Mouse (Mus musculus) hindbrain, embryonic 13.5 days (tissue): ENCODE data around the gene Sptbn2. TPM values are rescaled to one million over a fixed set of nuclear protein-coding genes. Genes with fewer than 3 reads are reported as not detected.

Experiments used
- ATAC-seq: fragments of 200-750 bp; cut with Nextera tagmentation; 2 replicates; pipeline ENCODE4 v1.8.0; 2017; ENCODE audit warnings: moderate TSS enrichment; ENCODE audit not compliant: low FRiP score
- H3K27ac ChIP-seq: fragments of 300-500 bp; sonication (generic); 2 replicates; pipeline ENCODE4 v1.5.1; 2015; ENCODE audit warnings: inconsistent platforms, mild to moderate bottlenecking, moderate library complexity
- H3K27me3 ChIP-seq: fragments of 300-500 bp; sonication (generic); 2 replicates; pipeline ENCODE4 v1.6.1; 2015; ENCODE audit warnings: mild to moderate bottlenecking, inconsistent platforms
- H3K36me3 ChIP-seq: fragments of 300-500 bp; sonication (generic); 2 replicates; pipeline ENCODE4 v1.6.1; 2015; ENCODE audit warnings: mild to moderate bottlenecking, inconsistent platforms
- H3K4me1 ChIP-seq: fragments of 300-500 bp; sonication (generic); replicated peaks from 2 replicates; pipeline ENCODE4 v1.6.1; 2015; ENCODE audit warnings: inconsistent platforms
- H3K4me2 ChIP-seq: fragments of 300-500 bp; sonication (generic); 2 replicates; pipeline ENCODE4 v1.6.1; 2015; ENCODE audit warnings: inconsistent platforms, mild to moderate bottlenecking, moderate library complexity
- H3K4me3 ChIP-seq: fragments of 300-500 bp; sonication (generic); 2 replicates; pipeline ENCODE4 v1.5.1; 2015; ENCODE audit warnings: mild to moderate bottlenecking, inconsistent platforms
- H3K9ac ChIP-seq: fragments of 300-500 bp; sonication (generic); 2 replicates; pipeline ENCODE4 v1.6.1; 2015; ENCODE audit warnings: mild to moderate bottlenecking, inconsistent platforms
- H3K9me3 ChIP-seq: fragments of 300-500 bp; sonication (generic); 2 replicates; pipeline ENCODE4 v1.6.1; 2016; ENCODE audit warnings: inconsistent platforms
- WGBS: fragments of 180-500 bp; shearing (Covaris S2); methylation state at CpG from one replicate; pipeline ENCODE4 v1.1.7; 2015; 5-methylcytosine and 5-hydroxymethylcytosine counted together
- polyA plus RNA-seq: library from polyadenylated mRNA; unstranded; fragments of >200 nt; fragmentation: Nextera tagmentation; extraction: Ambion mirVana; gene quantifications from 2 replicates; pipeline ENCODE4 v1.2.1, GENCODE M21; 2015

Sptbn2 gene
- polyA plus RNA-seq, 1 experiment from 2014 or later, result 30.0 TPM

GRCm38 (mm10) chr19:4711601-4712155, 711 bp downstream of the Sptbn2 start:
- WGBS, result 2% methylated on average over 36 of the region's 65 CpGs

DNA sequence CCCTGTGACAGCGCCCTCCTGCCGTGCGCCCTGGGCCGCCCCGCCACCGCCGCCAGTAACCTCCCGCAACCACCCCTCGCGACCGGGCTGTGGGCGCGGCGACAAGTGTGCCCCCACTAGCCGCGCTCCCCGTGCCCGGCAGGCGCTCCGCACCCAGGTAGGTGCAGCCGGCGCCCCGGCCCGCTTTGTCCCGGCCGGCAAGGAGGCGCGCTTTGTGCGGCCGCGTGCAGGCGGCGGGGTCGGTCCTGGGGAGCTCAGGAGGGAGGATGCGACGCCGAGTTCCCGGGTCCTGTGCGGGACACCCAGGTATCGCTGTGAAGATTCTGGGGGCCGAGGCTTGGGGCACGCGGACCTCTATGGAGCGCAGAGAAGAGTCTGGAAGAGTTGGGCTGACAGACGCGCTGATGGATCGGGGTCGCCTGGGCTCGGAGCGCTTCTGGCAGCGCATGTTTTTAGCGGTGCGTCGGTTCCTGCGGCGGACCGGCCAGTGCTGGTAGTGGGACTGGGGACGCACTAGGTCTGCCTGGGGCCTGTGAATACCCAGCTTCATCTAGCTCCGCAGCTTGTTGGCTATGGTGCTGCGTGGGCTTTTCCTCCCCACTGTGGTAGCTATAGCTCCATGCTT, 1.3 kb downstream of the Sptbn2 start:
- Histone ChIP-seq H3K9ac (peak overlapping the region; percentile 96), H3K4me1 (peaks cover 33% of the 10 kb centered on the region), H3K4me3 (peak overlapping the region; percentile 82), H3K9me3 (no peaks in the 10 kb centered on the region), H3K4me2 (peak overlapping the region; percentile 63), H3K27ac (peak overlapping the region; percentile 98), H3K27me3 (no peaks in the 10 kb centered on the region), H3K36me3 (0 out of 2 replicates have a peak, but pooled peaks cover 2% of the 10 kb centered on the region)
- WGBS, result under 1% methylated on average over 56 of the region's 60 CpGs
- ATAC-seq, result peak; percentile 58

More at GRCm38 (mm10) chr19:4711601-4712155, 711 bp downstream of the Sptbn2 start:
- Histone ChIP-seq H3K9ac (peak overlapping the region; percentile 96), H3K9me3 (no peaks in the 10 kb centered on the region), H3K4me2 (peak overlapping the region; percentile 63), H3K4me3 (peak overlapping the region; percentile 82), H3K36me3 (no peaks in the 10 kb centered on the region), H3K27ac (peak overlapping the region; percentile 98), H3K27me3 (no peaks in the 10 kb centered on the region), H3K4me1 (peaks cover 33% of the 10 kb centered on the region)
- ATAC-seq, result peak; percentile 70

GRCm38 (mm10) chr19:4712781-4713526, 2.0 kb downstream of the Sptbn2 start:
- peak overlapping the region; percentile 63 for H3K4me2 ChIP-seq
- peak; percentile 11; the same call in 1 of the 2 replicates for ATAC-seq
- 24% methylated on average over 13 of the region's 13 CpGs for WGBS
- 0 out of 2 replicates have a peak, but pooled peaks cover 2% of the 10 kb centered on the region for H3K36me3 ChIP-seq
- no peaks in the 10 kb centered on the region for H3K27me3 ChIP-seq
- peak overlapping the region; percentile 98 for H3K27ac ChIP-seq
- H3K9me3 ChIP-seq, result no peaks in the 10 kb centered on the region
- peak overlapping the region; percentile 96 for H3K9ac ChIP-seq
- peaks cover 33% of the 10 kb centered on the region for H3K4me1 ChIP-seq
- H3K4me3 ChIP-seq, result peak overlapping the region; percentile 82

GRCm38 (mm10) chr19:4713886-4714285, 2.9 kb downstream of the Sptbn2 start:
- peaks cover 41% of the 10 kb centered on the region for H3K4me1 ChIP-seq
- peak overlapping the region; percentile 96 for H3K9ac ChIP-seq
- H3K36me3 ChIP-seq, result 0 out of 2 replicates have a peak, but pooled peaks cover 4% of the 10 kb centered on the region
- peak overlapping the region; percentile 82 for H3K4me3 ChIP-seq
- WGBS, result 35% methylated on average over 3 of the region's 3 CpGs
- H3K9me3 ChIP-seq, result no peaks in the 10 kb centered on the region
- ATAC-seq, result no peak
- H3K27me3 ChIP-seq, result no peaks in the 10 kb centered on the region
- peak overlapping the region; percentile 98 for H3K27ac ChIP-seq
- peak overlapping the region; percentile 63 for H3K4me2 ChIP-seq

- WGBS, result 99% methylated on average over 14 of the region's 14 CpGs
- H3K4me1 ChIP-seq, result peaks cover 53% of the 10 kb centered on the region
- no peak overlapping the region for H3K27ac ChIP-seq
- no peaks in the 10 kb centered on the region for H3K27me3 ChIP-seq
- H3K4me3 ChIP-seq, result no peak overlapping the region
- no peak overlapping the region for H3K9ac ChIP-seq
- H3K4me2 ChIP-seq, result no peak overlapping the region
- H3K9me3 ChIP-seq, result no peaks in the 10 kb centered on the region
- no peak for ATAC-seq
- H3K36me3 ChIP-seq, result peaks cover 33% of the 10 kb centered on the region
These were observed 5.8 kb downstream of the Sptbn2 start for GRCm38 (mm10) chr19:4716756-4717155.

DNA sequence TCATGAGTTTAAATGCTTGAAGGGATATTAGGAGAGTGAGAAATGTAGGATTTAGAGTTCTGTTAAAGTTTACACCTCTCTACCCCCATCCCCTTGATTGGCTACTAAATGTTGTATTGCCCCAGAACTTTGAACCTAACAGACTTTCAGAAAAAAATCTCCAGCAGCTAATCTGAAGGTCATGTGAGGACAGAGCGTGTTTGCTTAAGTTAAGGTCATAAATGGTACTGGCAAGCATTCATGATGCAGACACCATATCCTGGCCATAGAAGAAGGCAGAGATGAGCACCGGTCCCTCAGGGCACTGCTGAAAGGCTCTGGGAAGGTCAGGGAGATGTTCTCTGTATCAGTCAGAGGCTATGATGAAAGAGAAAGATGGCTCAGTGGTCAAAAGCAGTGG, 6.3 kb downstream of the Sptbn2 start:
- Histone ChIP-seq H3K27ac (no peak overlapping the region), H3K4me3 (no peak overlapping the region), H3K27me3 (no peaks in the 10 kb centered on the region), H3K4me1 (peaks cover 53% of the 10 kb centered on the region), H3K4me2 (no peak overlapping the region), H3K9ac (no peak overlapping the region), H3K36me3 (peaks cover 38% of the 10 kb centered on the region), H3K9me3 (no peaks in the 10 kb centered on the region)
- WGBS, result 100% methylated on average over 2 of the region's 2 CpGs
- ATAC-seq, result no peak

DNA sequence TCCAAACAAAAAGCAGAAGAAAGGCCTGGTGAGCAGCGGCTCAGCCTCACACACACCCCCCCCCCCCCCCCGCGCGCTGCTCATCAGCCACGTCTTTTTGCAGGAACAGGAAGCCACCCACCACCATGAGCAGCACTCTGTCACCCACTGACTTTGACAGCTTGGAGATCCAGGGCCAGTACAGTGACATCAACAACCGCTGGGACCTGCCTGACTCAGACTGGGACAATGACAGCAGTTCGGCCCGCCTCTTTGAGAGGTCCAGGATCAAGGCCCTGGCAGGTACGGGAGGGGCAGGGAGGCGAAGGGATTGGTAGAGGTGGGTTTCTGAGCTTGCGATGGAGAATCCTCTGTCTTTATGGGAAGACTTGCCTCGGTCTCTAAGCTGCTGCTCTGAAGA, 7.7 kb downstream of the Sptbn2 start:
- Histone ChIP-seq H3K4me1 (peaks cover 46% of the 10 kb centered on the region), H3K36me3 (peaks cover 43% of the 10 kb centered on the region), H3K9me3 (no peaks in the 10 kb centered on the region), H3K27me3 (no peaks in the 10 kb centered on the region), H3K4me2 (no peak overlapping the region), H3K4me3 (no peak overlapping the region), H3K9ac (no peak overlapping the region), H3K27ac (no peak overlapping the region)
- no peak for ATAC-seq
- 34% methylated on average over 12 of the region's 12 CpGs for WGBS

DNA sequence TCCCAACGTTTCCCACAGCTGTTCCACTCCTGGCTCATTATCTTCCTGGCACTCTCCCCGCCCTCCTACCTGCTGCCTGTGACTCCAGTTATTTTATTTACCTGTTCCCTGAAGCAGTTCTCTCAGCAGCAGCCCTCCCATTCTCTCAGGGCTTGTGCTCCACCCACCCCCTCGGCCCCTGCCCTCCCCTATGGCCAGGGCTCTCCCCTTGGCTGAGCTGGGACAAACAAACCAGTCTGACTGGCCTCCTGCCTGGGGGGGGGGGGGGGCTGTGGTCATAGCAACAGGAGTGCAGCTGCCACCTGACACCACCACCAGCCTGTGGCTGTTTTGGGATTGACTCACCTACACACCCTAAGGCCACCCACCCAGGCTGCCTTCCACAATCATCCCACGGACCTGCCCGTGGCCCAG, 8.4 kb downstream of the Sptbn2 start:
- Histone ChIP-seq H3K9me3 (no peaks in the 10 kb centered on the region), H3K4me2 (no peak overlapping the region), H3K27me3 (no peaks in the 10 kb centered on the region), H3K4me1 (peaks cover 39% of the 10 kb centered on the region), H3K4me3 (no peak overlapping the region), H3K27ac (no peak overlapping the region), H3K36me3 (peaks cover 49% of the 10 kb centered on the region), H3K9ac (no peak overlapping the region)
- 21% methylated on average over 5 of the region's 5 CpGs for WGBS
- no peak for ATAC-seq

DNA sequence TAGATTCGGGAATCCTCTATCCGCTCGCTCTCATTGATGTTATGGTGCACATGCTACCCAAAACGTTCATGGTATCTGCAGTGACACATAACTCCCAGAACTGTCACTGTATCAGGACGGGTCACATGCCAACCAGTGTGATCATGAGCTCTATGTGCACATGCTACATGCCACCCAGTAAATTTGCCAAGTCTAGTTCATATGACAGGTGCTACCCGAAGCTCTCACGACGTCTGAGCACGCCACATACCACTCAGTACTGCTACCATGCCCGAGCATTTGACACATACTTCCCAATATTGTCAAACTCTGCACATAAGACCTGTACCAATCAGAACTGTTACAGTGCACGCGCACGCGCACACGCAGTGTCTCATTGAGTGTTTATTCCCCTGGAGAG, 9.1 kb downstream of the Sptbn2 start:
- no peak for ATAC-seq

GRCm38 (mm10) chr19:4720671-4721244, 9.8 kb downstream of the Sptbn2 start:
- H3K4me3 ChIP-seq, result no peak overlapping the region
- H3K4me1 ChIP-seq, result peaks cover 27% of the 10 kb centered on the region
- no peaks in the 10 kb centered on the region for H3K27me3 ChIP-seq
- peak overlapping the region; percentile 1; the same call in 1 of the 2 replicates for H3K9ac ChIP-seq
- H3K36me3 ChIP-seq, result peaks cover 61% of the 10 kb centered on the region
- WGBS, result 23% methylated on average over 11 of the region's 11 CpGs
- H3K9me3 ChIP-seq, result no peaks in the 10 kb centered on the region
- no peak for ATAC-seq
- no peak overlapping the region for H3K27ac ChIP-seq
- H3K4me2 ChIP-seq, result no peak overlapping the region

More for the DNA sequence above, 9.1 kb downstream of the Sptbn2 start:
- H3K27ac ChIP-seq, result no peak overlapping the region
- no peaks in the 10 kb centered on the region for H3K27me3 ChIP-seq
- no peak overlapping the region for H3K9ac ChIP-seq
- peaks cover 32% of the 10 kb centered on the region for H3K4me1 ChIP-seq
- 84% methylated on average over 15 of the region's 15 CpGs for WGBS
- H3K9me3 ChIP-seq, result no peaks in the 10 kb centered on the region
- H3K36me3 ChIP-seq, result peaks cover 55% of the 10 kb centered on the region
- H3K4me3 ChIP-seq, result no peak overlapping the region
- H3K4me2 ChIP-seq, result no peak overlapping the region

- no peak for ATAC-seq
These were observed 18.2 kb downstream of the Sptbn2 start for GRCm38 (mm10) chr19:4729186-4729585.

DNA sequence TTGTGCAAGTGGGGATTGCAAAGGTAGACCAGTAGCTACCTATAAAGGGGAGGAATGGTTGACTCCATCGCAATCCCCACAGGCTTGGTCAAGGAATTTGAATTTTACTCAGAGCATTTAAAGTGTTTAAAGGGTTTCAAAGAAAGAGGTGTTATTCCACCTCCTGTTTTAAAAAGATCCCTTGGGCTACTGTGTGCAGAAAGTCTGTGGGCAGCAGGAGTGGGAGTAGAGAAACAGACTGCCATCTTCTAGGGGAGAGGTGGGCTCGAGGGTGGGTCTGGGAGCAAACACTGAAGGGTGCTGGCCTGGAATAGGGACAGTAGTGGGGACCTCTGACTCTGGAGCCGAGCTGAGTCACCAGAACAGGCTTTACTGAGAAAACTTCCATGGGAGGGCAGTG, 22.1 kb downstream of the Sptbn2 start:
- 92% methylated on average over 3 of the region's 3 CpGs for WGBS
- Histone ChIP-seq H3K4me3 (no peak overlapping the region), H3K9me3 (no peaks in the 10 kb centered on the region), H3K4me2 (no peak overlapping the region), H3K27ac (no peak overlapping the region), H3K27me3 (no peaks in the 10 kb centered on the region), H3K4me1 (no peaks in the 10 kb centered on the region), H3K9ac (no peak overlapping the region), H3K36me3 (peaks cover 91% of the 10 kb centered on the region)
- no peak for ATAC-seq

More at GRCm38 (mm10) chr19:4729186-4729585, 18.2 kb downstream of the Sptbn2 start:
- Histone ChIP-seq H3K27me3 (no peaks in the 10 kb centered on the region), H3K9me3 (no peaks in the 10 kb centered on the region), H3K9ac (no peak overlapping the region), H3K4me2 (no peak overlapping the region), H3K4me1 (no peaks in the 10 kb centered on the region), H3K36me3 (peaks cover 96% of the 10 kb centered on the region), H3K4me3 (no peak overlapping the region), H3K27ac (no peak overlapping the region)
- WGBS, result 92% methylated on average over 9 of the region's 9 CpGs
